Mouse (Mus musculus) embryo, embryonic 10 days (tissue): ENCODE measurements around the gene Strip1.

Source experiments
- DNase-seq: peaks from one replicate; pipeline ENCODE4 v3.0.0-alpha.2; 2015; ENCODE audit warnings: low spot score

Strip1 gene

GRCm38 (mm10) chr3:107591612-107592011 lies 39.9 kb downstream of the Strip1 start:
- no peak for DNase-seq

GRCm38 (mm10) chr3:107586504-107586903 lies 45.0 kb downstream of the Strip1 start:
- no peak for DNase-seq

- no peak for DNase-seq
Observed at GRCm38 (mm10) chr3:107583893-107584292, 47.6 kb downstream of the Strip1 start.

- peak; percentile 65 for DNase-seq
Observed at GRCm38 (mm10) chr3:107582875-107583767, 48.4 kb downstream of the Strip1 start.

- no peak for DNase-seq
Observed at GRCm38 (mm10) chr3:107582130-107582874, 49.2 kb downstream of the Strip1 start.

- DNase-seq: peak; percentile 17
Observed at GRCm38 (mm10) chr3:107581103-107582010, 50.1 kb downstream of the Strip1 start.

GRCm38 (mm10) chr3:107579466-107579865 lies 52.0 kb downstream of the Strip1 start:
- peak; percentile 51 for DNase-seq

GRCm38 (mm10) chr3:107577810-107578390 lies 53.6 kb downstream of the Strip1 start:
- peak; percentile 39 for DNase-seq

- no peak for DNase-seq
Observed at GRCm38 (mm10) chr3:107576807-107577206, 54.7 kb downstream of the Strip1 start.

- peak; percentile 31 for DNase-seq
Observed at GRCm38 (mm10) chr3:107571205-107571604, 60.3 kb downstream of the Strip1 start.

GRCm38 (mm10) chr3:107568721-107569120 lies 62.8 kb downstream of the Strip1 start:
- no peak for DNase-seq

- no peak for DNase-seq
Observed at GRCm38 (mm10) chr3:107567766-107568165, 63.7 kb downstream of the Strip1 start.

- peak; percentile 27 for DNase-seq
Observed at GRCm38 (mm10) chr3:107565331-107565730, 66.2 kb downstream of the Strip1 start.

- DNase-seq: no peak
Observed at GRCm38 (mm10) chr3:107563880-107564279, 67.6 kb downstream of the Strip1 start.

GRCm38 (mm10) chr3:107562591-107562990 lies 68.9 kb downstream of the Strip1 start:
- DNase-seq: no peak
